In genomic region chr5:14404344-14404743, GRCm38 (mm10) we compare ENCODE assay signal across 28 mouse cellular contexts.
"Had no signal": no experiment of that assay in that cellular context is flagged by ENCODE, and none has a peak within 500 bp of the region (broad histone marks: within the 10 kb centered on the region; RNA-seq: fewer than 3 reads in every experiment).

No protein-coding gene starts in this region.

- H3K27me3 ChIP-seq: limb, embryonic 12.5 days; limb, embryonic 13.5 days; limb, embryonic 15.5 days; liver, embryonic 12.5 days; liver, embryonic 13.5 days; liver, embryonic 15.5 days; lung, embryonic 15.5 days; megakaryocyte, embryonic 14.5 days; midbrain, embryonic 12.5 days; midbrain, embryonic 13.5 days; midbrain, embryonic 15.5 days; neural tube, embryonic 12.5 days had no signal

- DNase-seq: left cerebral cortex, postnatal 4 days; liver; liver, embryonic 13.5 days; liver, postnatal 0 days; lung, adult 18-20 months; lung, adult 2 months; lung, embryonic 14.5 days; lung, postnatal 10 days; lung, postnatal 14 days; lung, postnatal 36 days; lung, postnatal 4 days; midbrain, embryonic 14.5 days had no signal

- H3K4me1 ChIP-seq: limb, embryonic 10.5 days; limb, embryonic 12.5 days; limb, embryonic 13.5 days; limb, embryonic 15.5 days; liver, embryonic 12.5 days; liver, embryonic 13.5 days; liver, embryonic 15.5 days; lung, embryonic 15.5 days; megakaryocyte, embryonic 14.5 days; midbrain, embryonic 10.5 days; midbrain, embryonic 12.5 days; midbrain, embryonic 13.5 days; midbrain, embryonic 15.5 days; neural tube, embryonic 12.5 days had no signal

- H3K4me3 ChIP-seq: limb, embryonic 10.5 days; limb, embryonic 12.5 days; limb, embryonic 13.5 days; limb, embryonic 15.5 days; liver, embryonic 12.5 days; liver, embryonic 13.5 days; liver, embryonic 15.5 days; lung, embryonic 15.5 days; megakaryocyte, embryonic 14.5 days; midbrain, embryonic 10.5 days; midbrain, embryonic 12.5 days; midbrain, embryonic 13.5 days; midbrain, embryonic 15.5 days; myocyte; neural tube, embryonic 12.5 days had no signal

- H3K9me3 ChIP-seq: limb, embryonic 10.5 days; limb, embryonic 12.5 days; limb, embryonic 13.5 days; limb, embryonic 15.5 days; liver, embryonic 12.5 days; liver, embryonic 13.5 days; liver, embryonic 15.5 days; lung, embryonic 15.5 days; megakaryocyte, embryonic 14.5 days; midbrain, embryonic 10.5 days; midbrain, embryonic 12.5 days; midbrain, embryonic 13.5 days; midbrain, embryonic 15.5 days; neural tube, embryonic 12.5 days had no signal

- H3K27ac ChIP-seq: limb, embryonic 10.5 days; limb, embryonic 12.5 days; limb, embryonic 13.5 days; limb, embryonic 15.5 days; liver, embryonic 12.5 days; liver, embryonic 13.5 days; liver, embryonic 14.5 days; liver, embryonic 15.5 days; lung, embryonic 15.5 days; macrophage; midbrain, embryonic 10.5 days; midbrain, embryonic 12.5 days; midbrain, embryonic 13.5 days; midbrain, embryonic 15.5 days; neural tube, embryonic 12.5 days had no signal

- H3K9ac ChIP-seq: limb, embryonic 12.5 days; limb, embryonic 13.5 days; limb, embryonic 15.5 days; liver, embryonic 12.5 days; liver, embryonic 13.5 days; liver, embryonic 14.5 days; liver, embryonic 15.5 days; liver, postnatal 0 days; lung, embryonic 14.5 days; lung, embryonic 15.5 days; midbrain, embryonic 12.5 days; midbrain, embryonic 13.5 days; midbrain, embryonic 15.5 days; neural tube, embryonic 12.5 days had no signal

- H3K36me3 ChIP-seq: limb, embryonic 10.5 days; limb, embryonic 12.5 days; limb, embryonic 13.5 days; limb, embryonic 15.5 days; liver, embryonic 12.5 days; liver, embryonic 13.5 days; liver, embryonic 15.5 days; lung, embryonic 15.5 days; midbrain, embryonic 10.5 days; midbrain, embryonic 12.5 days; midbrain, embryonic 13.5 days; midbrain, embryonic 15.5 days; neural tube, embryonic 12.5 days had no signal
